Comparison of ENCODE assay signal across 13 mouse cellular contexts in the genomic region with DNA sequence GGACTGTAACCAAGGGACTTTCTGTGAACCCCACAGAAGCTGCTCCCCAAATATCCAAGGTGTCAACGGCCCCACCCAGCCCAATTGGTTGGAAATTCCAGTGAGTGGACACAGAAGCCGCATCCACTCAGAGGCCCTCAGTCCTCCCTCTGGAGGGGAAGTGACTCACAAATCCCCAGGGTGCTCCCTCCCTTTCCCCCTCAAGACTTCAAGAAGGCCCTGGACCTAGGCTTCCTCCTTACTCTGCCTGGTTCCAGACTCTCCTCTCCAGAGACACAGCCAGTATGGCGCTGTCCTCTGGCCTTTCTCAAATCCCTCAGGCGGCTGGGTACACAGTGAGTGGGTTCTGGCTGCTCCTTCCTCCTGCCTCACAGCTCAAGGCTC.
A peak's percentile ranks its signal among the peaks of the same experiment; 100 is the strongest.
DNase-seq lines count a peak whose midpoint lies in the region; ATAC-seq and TF ChIP-seq lines count a peak whose summit lies in the region.
"Had no signal": no experiment of that assay in that cellular context is flagged by ENCODE, and none has a peak within 500 bp of the region (broad histone marks: within the 10 kb centered on the region; RNA-seq: fewer than 3 reads in every experiment).

No protein-coding gene starts in this region.

- DNase-seq in liver, result no peak
- peak; percentile 74 for DNase-seq in NIH3T3 (ENCODE audit: low read depth)
- DNase-seq in heart, adult 9 months (ENCODE audit: low spot score in 2 of 2), result peak; percentile 67 to 73
- DNase-seq in Muller cell, postnatal 12 days (ENCODE audit: inconsistent ontology term), result no peak
- DNase-seq in forebrain, postnatal 0 days, result no peak
- DNase-seq: adrenal gland, postnatal 10 days; cerebellum, adult 18-20 months; retina, postnatal 1 day had no signal

- no peak overlapping the region for H3K9ac ChIP-seq in liver, embryonic 16.5 days (ENCODE audit: low read depth, low read length)
- H3K9ac ChIP-seq in forebrain, embryonic 16.5 days (replicated peaks; ENCODE audit: low read depth, low read length), result no peak overlapping the region
- no peak overlapping the region for H3K9ac ChIP-seq in forebrain, postnatal 0 days
- H3K9ac ChIP-seq: limb, embryonic 15.5 days had no signal

- no peak for ATAC-seq in liver, embryonic 16.5 days (ENCODE audit: low read depth)
- no peak for ATAC-seq in forebrain, embryonic 16.5 days
- ATAC-seq in forebrain, postnatal 0 days, result no peak
- ATAC-seq: inflammation-experienced regulatory T-cells, adult 6 months had no signal

- no peaks in the 10 kb centered on the region; the same call in 1 of the 2 replicates for H3K4me1 ChIP-seq in liver, embryonic 16.5 days (ENCODE audit: control insufficient read depth, low read depth, low read length)
- peaks cover 28% of the 10 kb centered on the region for H3K4me1 ChIP-seq in forebrain, embryonic 16.5 days (replicated peaks; ENCODE audit: control insufficient read depth, insufficient read depth, low read length)
- peaks cover 15% of the 10 kb centered on the region for H3K4me1 ChIP-seq in forebrain, postnatal 0 days (ENCODE audit: insufficient read depth)

- no peaks in the 10 kb centered on the region for H3K9me3 ChIP-seq in liver, embryonic 16.5 days (replicated peaks; ENCODE audit: control insufficient read depth, low read length)
- H3K9me3 ChIP-seq in forebrain, embryonic 16.5 days (ENCODE audit: control insufficient read depth, low read length), result no peaks in the 10 kb centered on the region
- H3K9me3 ChIP-seq in forebrain, postnatal 0 days (ENCODE audit: low read length), result no peaks in the 10 kb centered on the region
- H3K9me3 ChIP-seq: limb, embryonic 15.5 days had no signal

- 0 out of 2 replicates have a peak overlapping the region, but pooled peaks have one; percentile 19 for H3K27ac ChIP-seq in liver, embryonic 16.5 days (ENCODE audit: low read length)
- peak overlapping the region; percentile 74 for H3K27ac ChIP-seq in macrophage
- H3K27ac ChIP-seq in forebrain, embryonic 16.5 days (ENCODE audit: low read length), result no peak overlapping the region
- H3K27ac ChIP-seq in forebrain, postnatal 0 days (ENCODE audit: low read depth, low read length), result no peak overlapping the region
- H3K27ac ChIP-seq: limb, embryonic 15.5 days had no signal

- H3K4me3 ChIP-seq in liver, embryonic 16.5 days (ENCODE audit: low read depth, low read length), result no peak overlapping the region
- no peak overlapping the region for H3K4me3 ChIP-seq in macrophage (ENCODE audit: inconsistent target)
- no peak overlapping the region for H3K4me3 ChIP-seq in forebrain, embryonic 16.5 days (replicated peaks; ENCODE audit: low read length)
- H3K4me3 ChIP-seq in forebrain, postnatal 0 days (ENCODE audit: low read depth, low read length), result no peak overlapping the region
- H3K4me3 ChIP-seq: limb, embryonic 15.5 days had no signal

- H3K27me3 ChIP-seq in liver, embryonic 16.5 days (ENCODE audit: control insufficient read depth, insufficient read depth, low read depth, low read length), result peaks cover 19% of the 10 kb centered on the region
- no peaks in the 10 kb centered on the region for H3K27me3 ChIP-seq in forebrain, embryonic 16.5 days (replicated peaks; ENCODE audit: control insufficient read depth, insufficient read depth, low read length)
- no peaks in the 10 kb centered on the region for H3K27me3 ChIP-seq in forebrain, postnatal 0 days (ENCODE audit: insufficient read depth, low read length)
- H3K27me3 ChIP-seq: limb, embryonic 15.5 days had no signal

- H3K79me2 ChIP-seq in macrophage (ENCODE audit: inconsistent target), result peaks cover 93% of the 10 kb centered on the region

- 53% methylated on average over 4 of the region's 4 CpGs for WGBS in liver, embryonic 16.5 days (ENCODE audit: insufficient replicate concordance)
- 62% methylated on average over 3 of the region's 4 CpGs for WGBS in macrophage (ENCODE audit: missing documents)
- WGBS in forebrain, embryonic 16.5 days, result 82% methylated on average over 4 of the region's 4 CpGs
- 90% methylated on average over 4 of the region's 4 CpGs for WGBS in forebrain, postnatal 0 days

- TF ChIP-seq CTCF in forebrain, postnatal 0 days (IDR thresholded peaks at IDR 0.05; ENCODE audit: low read depth), result no peak

- H3K4me2 ChIP-seq in liver, embryonic 16.5 days (ENCODE audit: low read depth, low read length), result no peak overlapping the region
- no peak overlapping the region for H3K4me2 ChIP-seq in forebrain, embryonic 16.5 days (ENCODE audit: low read length)
- no peak overlapping the region for H3K4me2 ChIP-seq in forebrain, postnatal 0 days (ENCODE audit: low read depth)
- H3K4me2 ChIP-seq: limb, embryonic 15.5 days had no signal

- H3K36me3 ChIP-seq in liver, embryonic 16.5 days (ENCODE audit: control insufficient read depth, insufficient read depth), result no peaks in the 10 kb centered on the region
- no peaks in the 10 kb centered on the region for H3K36me3 ChIP-seq in macrophage (ENCODE audit: inconsistent target)
- H3K36me3 ChIP-seq in forebrain, embryonic 16.5 days (ENCODE audit: control insufficient read depth, insufficient read depth), result no peaks in the 10 kb centered on the region
- H3K36me3 ChIP-seq in forebrain, postnatal 0 days (ENCODE audit: insufficient read depth), result no peaks in the 10 kb centered on the region
- H3K36me3 ChIP-seq: limb, embryonic 15.5 days had no signal

Comparison
In these comparisons a context has a peak if more than half of its experiments do, and no peak if none do; other contexts are left out.
1. H3K27ac ChIP-seq: peak in liver, embryonic 16.5 days (single experiment) and macrophage (single experiment); none in forebrain, embryonic 16.5 days (single experiment) and forebrain, postnatal 0 days (single experiment).
2. DNase-seq: peak in NIH3T3 (single experiment) and heart, adult 9 months (2 of 2); none in liver (single experiment), Muller cell, postnatal 12 days (single experiment) and forebrain, postnatal 0 days (single experiment).